Mouse (Mus musculus) embryonic facial prominence, embryonic 10.5 days (tissue): ENCODE results near the gene Magi1. TPM values are rescaled to one million over a fixed set of nuclear protein-coding genes. Genes with fewer than 3 reads are reported as not detected.

ENCODE experiments used
- DNase-seq: peaks from one replicate; pipeline ENCODE4 v3.0.0-alpha.2; 2017; ENCODE audit warnings: low spot score
- H3K27ac ChIP-seq: fragments of 300-500 bp; sonication (generic); replicated peaks from 2 replicates; pipeline ENCODE4 v1.5.1; 2016; ENCODE audit warnings: mild to moderate bottlenecking
- H3K27me3 ChIP-seq: fragments of 300-500 bp; sonication (generic); replicated peaks from 2 replicates; pipeline ENCODE4 v1.6.1; 2016; ENCODE audit warnings: low read depth, mild to moderate bottlenecking; ENCODE audit not compliant: poor library complexity, severe bottlenecking
- H3K36me3 ChIP-seq: fragments of 300-500 bp; sonication (generic); replicated peaks from 2 replicates; pipeline ENCODE4 v1.6.1; 2016; ENCODE audit warnings: mild to moderate bottlenecking, moderate library complexity
- H3K4me1 ChIP-seq: fragments of 300-500 bp; sonication (generic); 2 replicates; pipeline ENCODE4 v1.6.1; 2016
- H3K4me3 ChIP-seq: fragments of 300-500 bp; sonication (generic); 2 replicates; pipeline ENCODE4 v1.5.1; 2016; ENCODE audit warnings: mild to moderate bottlenecking, moderate library complexity
- H3K9me3 ChIP-seq: fragments of 300-500 bp; sonication (generic); 2 replicates; pipeline ENCODE4 v1.6.1; 2016; ENCODE audit warnings: mild to moderate bottlenecking
- WGBS: fragments of 180-500 bp; shearing (Covaris S2); methylation state at CpG from one replicate; pipeline ENCODE4 v1.1.7; 2016; 5-methylcytosine and 5-hydroxymethylcytosine counted together
- polyA plus RNA-seq: library from polyadenylated mRNA; unstranded; fragments of >200 nt; fragmentation: Nextera tagmentation; extraction: Ambion mirVana; gene quantifications from 2 replicates; pipeline ENCODE4 v1.2.1, GENCODE M21; 2016

Magi1 gene
- polyA plus RNA-seq, 1 experiment from 2014 or later = 16.1 TPM

DNA sequence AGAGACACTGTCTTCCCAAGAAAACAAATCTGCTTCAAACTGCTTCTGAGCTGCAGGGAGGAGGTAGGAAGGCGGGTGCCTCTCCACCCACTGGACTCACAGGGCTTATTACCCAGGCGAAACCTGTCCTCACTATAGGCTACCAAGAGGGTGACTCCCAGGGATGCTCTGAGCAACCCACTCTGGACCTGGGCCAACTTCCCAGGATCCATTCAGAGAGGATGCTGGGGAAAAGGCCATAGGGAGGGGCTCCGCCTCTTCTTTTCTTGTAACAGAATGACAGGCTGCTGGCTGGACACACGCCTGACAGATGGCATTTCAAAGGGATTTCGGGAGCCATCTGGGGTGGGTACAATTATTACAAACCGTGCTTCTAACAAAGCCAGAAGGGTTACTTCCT, 463.8 kb downstream of the Magi1 start:
- H3K27ac ChIP-seq = no peak overlapping the region; the same call in 1 of the 2 replicates
- peak; percentile 52 for DNase-seq
- 34% methylated on average over 6 of the region's 6 CpGs for WGBS
- H3K36me3 ChIP-seq = no peaks in the 10 kb centered on the region
- H3K27me3 ChIP-seq = no peaks in the 10 kb centered on the region
- H3K9me3 ChIP-seq = no peaks in the 10 kb centered on the region
- H3K4me3 ChIP-seq = no peak overlapping the region
- H3K4me1 ChIP-seq = peaks cover 63% of the 10 kb centered on the region

DNA sequence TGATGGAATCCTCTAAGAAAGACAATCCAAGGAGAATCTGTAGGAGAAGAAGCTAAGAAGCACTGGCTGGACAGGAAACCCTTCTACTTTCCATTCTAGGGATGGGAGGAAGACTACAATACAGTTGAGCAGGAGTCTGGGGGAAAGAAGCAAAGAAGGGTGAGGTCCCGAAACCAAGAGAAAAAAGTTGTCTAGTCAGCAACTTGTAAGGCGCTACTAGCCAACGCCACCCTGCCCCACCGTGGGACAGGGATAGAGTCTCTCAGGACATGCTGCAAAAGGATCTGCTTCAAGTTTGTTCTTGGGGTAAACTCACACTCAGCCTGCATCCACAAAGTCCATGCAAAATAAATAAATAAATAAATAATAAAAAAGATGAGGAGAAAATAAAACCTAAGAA, 464.4 kb downstream of the Magi1 start:
- Histone ChIP-seq H3K4me3 (no peak overlapping the region), H3K9me3 (no peaks in the 10 kb centered on the region), H3K27me3 (no peaks in the 10 kb centered on the region), H3K36me3 (no peaks in the 10 kb centered on the region; the same call in 1 of the 2 replicates), H3K4me1 (peaks cover 63% of the 10 kb centered on the region), H3K27ac (no peak overlapping the region)
- DNase-seq = no peak
- 94% methylated on average over 4 of the region's 4 CpGs for WGBS

DNA sequence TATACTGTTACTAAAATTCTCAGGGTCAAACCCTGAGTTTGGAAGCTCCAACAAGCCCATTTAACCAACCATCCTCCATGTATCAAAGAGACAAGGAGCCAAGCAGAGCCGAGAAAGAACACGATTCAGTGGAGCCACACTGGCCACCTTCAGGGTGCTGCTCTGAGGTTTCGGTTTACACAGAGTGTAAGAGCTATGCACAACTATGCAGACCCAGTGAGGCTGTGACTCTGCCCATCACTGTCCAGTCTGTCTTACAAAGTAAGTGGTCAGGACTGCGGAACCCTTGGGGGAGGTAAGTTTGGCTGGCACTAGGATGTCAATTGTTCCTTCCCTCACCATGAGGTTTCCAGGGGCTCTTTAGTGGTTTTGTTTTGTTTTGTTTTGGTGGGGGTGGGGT, 465.2 kb downstream of the Magi1 start:
- peaks cover 63% of the 10 kb centered on the region for H3K4me1 ChIP-seq
- H3K9me3 ChIP-seq = no peaks in the 10 kb centered on the region
- no peaks in the 10 kb centered on the region for H3K27me3 ChIP-seq
- WGBS = 66% methylated on average over 4 of the region's 4 CpGs
- H3K36me3 ChIP-seq = no peaks in the 10 kb centered on the region; the same call in 1 of the 2 replicates
- H3K27ac ChIP-seq = 0 out of 2 replicates have a peak overlapping the region, but pooled peaks have one; percentile 4
- DNase-seq = no peak
- no peak overlapping the region for H3K4me3 ChIP-seq

DNA sequence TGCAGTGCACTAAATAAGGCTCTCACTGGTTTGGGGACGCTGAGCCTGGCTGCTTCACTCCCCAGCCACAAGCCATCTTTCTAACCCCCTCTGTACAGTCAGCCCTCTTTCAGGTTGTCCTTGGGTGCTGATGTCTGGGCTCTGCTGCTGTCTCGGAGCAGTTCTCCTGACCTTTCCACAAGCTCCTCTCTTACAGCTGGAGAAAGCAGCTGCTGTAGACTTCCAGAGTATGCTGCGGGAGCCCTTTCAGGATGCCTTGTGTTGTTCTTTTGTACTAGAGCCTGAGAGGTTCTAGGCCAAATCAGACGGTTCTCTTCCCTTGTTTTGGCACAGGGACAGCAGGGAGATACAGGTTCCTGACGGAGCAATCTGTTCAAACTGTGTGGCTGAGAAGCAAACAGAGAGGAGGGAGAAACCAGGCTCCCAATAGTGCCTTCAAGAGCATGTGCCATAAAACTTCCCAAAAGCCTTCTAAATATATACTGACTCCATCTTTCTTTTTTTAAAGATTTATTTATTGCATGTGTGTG, 478.2 kb downstream of the Magi1 start:
- Histone ChIP-seq H3K4me1 (peaks cover 9% of the 10 kb centered on the region), H3K27me3 (no peaks in the 10 kb centered on the region), H3K36me3 (no peaks in the 10 kb centered on the region; the same call in 1 of the 2 replicates), H3K27ac (no peak overlapping the region), H3K9me3 (no peaks in the 10 kb centered on the region), H3K4me3 (no peak overlapping the region)
- no peak for DNase-seq
- WGBS = 91% methylated on average over 5 of the region's 5 CpGs

DNA sequence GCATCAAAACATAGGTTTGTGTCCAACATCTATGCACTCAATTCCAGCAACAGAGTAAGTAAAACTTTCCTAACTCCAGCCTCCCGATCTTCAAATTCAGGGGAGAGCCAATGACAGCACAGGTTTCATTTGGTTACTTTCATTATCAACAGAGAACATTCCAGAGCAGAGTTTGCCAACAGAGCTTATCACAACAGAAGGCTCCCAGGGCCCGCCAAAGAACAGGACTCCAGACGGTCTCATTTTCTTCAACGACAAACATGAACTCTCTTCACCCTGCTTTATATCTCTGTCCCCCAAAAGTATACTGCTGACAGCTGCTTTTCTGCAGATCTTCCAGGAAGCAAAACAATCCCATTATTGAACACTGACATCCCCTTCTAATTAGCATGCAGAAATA, 481.3 kb downstream of the Magi1 start:
- Histone ChIP-seq H3K27me3 (no peaks in the 10 kb centered on the region), H3K27ac (no peak overlapping the region), H3K36me3 (no peaks in the 10 kb centered on the region; the same call in 1 of the 2 replicates), H3K4me3 (no peak overlapping the region), H3K4me1 (peaks cover 9% of the 10 kb centered on the region), H3K9me3 (no peaks in the 10 kb centered on the region)
- 56% methylated on average over 4 of the region's 4 CpGs for WGBS
- DNase-seq = no peak

DNA sequence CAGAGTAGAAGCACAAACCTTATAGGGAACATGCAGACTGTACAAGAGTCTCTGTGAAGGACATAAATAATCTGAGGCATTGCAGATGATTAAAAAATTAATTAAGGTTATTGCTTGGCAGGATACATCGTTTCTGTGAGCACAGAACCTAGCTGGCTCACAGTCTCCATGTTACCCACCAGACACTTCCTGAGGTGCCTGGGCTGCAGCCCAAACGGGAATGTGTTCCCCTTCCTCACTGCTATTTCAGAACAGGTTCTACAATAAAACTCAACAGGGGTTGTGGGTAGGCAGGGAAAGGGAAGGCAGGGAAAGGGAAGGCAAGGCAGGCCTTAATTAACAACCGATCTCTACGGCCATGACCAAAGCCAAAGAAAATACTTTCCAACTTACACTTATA, 483.3 kb downstream of the Magi1 start:
- WGBS = 82% methylated on average over 4 of the region's 4 CpGs
- Histone ChIP-seq H3K27me3 (no peaks in the 10 kb centered on the region), H3K4me1 (peaks cover 9% of the 10 kb centered on the region), H3K9me3 (no peaks in the 10 kb centered on the region), H3K27ac (no peak overlapping the region), H3K4me3 (no peak overlapping the region), H3K36me3 (no peaks in the 10 kb centered on the region; the same call in 1 of the 2 replicates)
- no peak for DNase-seq

DNA sequence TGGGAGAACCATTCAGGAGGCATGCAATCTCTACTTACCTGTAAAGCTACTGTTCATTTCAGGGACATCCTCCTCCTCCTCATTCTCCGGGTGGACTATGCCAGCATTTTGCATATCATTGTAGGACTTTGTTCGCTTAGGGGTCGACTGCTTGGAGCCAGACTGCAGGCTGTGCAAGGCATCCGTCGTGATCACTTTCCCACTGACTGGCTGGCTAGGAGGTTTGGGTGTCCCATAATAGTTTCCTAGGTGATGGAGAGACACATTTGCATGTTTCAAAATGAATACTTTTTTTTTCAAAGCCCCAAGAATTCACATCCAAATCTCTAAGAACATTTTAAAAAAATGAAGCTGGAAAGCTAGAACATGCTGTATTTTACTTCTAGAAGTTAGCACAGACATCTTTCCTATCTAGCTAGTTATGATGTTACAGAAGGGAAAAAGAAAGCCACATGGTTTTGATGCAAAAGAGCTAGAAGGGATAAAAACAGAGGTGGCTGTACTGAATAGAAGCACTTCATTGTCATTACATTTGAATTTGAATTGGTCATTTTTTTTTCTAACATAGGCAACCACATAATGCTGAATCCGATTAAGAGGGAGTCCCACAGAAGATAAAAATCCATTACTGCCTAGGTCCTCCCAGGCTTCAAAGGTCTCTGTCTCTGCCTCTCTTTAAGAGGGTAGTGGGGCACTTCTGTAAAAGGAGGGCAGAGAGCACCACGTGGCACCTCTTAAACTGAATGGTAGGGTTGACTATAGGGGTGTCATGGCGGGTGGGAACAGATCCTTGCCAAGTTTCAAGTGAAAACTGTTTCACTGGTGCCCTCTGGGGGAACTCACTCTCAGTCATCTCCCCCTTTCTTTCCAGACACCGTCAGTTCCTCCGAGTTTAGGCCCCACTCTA, 491.2 kb downstream of the Magi1 start:
- H3K4me3 ChIP-seq = no peak overlapping the region

DNA sequence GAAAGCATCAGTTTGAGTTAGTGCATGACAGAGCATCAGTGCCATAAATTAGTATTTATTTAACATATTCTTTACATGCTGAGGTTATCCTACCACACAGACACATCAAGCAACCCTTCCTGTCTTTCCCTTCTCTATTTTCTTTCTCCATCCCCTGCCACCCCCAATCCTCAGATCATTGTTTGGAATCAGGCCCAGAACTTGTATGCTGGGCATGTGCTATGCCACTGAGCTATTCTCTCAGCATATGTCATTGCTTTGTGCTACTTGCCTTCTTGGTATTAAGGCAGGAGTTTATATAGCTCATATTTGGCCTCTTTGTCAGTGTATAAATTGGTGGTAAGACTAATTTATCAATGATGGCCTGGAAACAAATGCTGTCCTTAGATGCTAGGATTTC, 494.0 kb downstream of the Magi1 start:
- no peak overlapping the region for H3K4me3 ChIP-seq
- no peaks in the 10 kb centered on the region for H3K9me3 ChIP-seq
- DNase-seq = no peak
- H3K4me1 ChIP-seq = no peaks in the 10 kb centered on the region
- no peaks in the 10 kb centered on the region for H3K27me3 ChIP-seq
- 0 out of 2 replicates have a peak, but pooled peaks cover 4% of the 10 kb centered on the region for H3K36me3 ChIP-seq
- H3K27ac ChIP-seq = no peak overlapping the region

More for the DNA sequence above, 491.2 kb downstream of the Magi1 start:
- no peaks in the 10 kb centered on the region for H3K4me1 ChIP-seq
- H3K27ac ChIP-seq = no peak overlapping the region
- H3K36me3 ChIP-seq = 0 out of 2 replicates have a peak, but pooled peaks cover 4% of the 10 kb centered on the region
- DNase-seq = no peak
- H3K27me3 ChIP-seq = no peaks in the 10 kb centered on the region
- H3K9me3 ChIP-seq = no peaks in the 10 kb centered on the region
- WGBS = 76% methylated on average over 10 of the region's 10 CpGs

DNA sequence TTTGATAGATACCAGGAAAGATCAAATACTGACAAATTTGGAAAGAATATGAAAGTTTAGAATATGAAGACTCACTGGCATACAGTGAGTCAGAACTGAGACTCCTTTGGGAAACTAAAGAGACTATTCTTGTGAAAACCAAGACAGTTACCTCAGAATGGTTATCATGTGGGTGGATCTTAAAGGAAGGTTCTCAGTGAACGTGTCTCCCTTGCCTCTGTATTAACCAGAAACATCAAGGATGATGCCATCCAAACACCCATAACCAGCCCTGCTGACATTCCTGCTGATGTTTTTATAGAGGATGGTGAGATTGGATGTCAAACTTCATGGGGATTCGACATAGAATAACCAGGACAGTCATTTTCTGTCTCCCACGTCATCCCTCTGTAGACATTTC, 496.7 kb downstream of the Magi1 start:
- Histone ChIP-seq H3K27ac (no peak overlapping the region), H3K36me3 (0 out of 2 replicates have a peak, but pooled peaks cover 1% of the 10 kb centered on the region), H3K9me3 (no peaks in the 10 kb centered on the region), H3K4me1 (no peaks in the 10 kb centered on the region), H3K27me3 (no peaks in the 10 kb centered on the region), H3K4me3 (no peak overlapping the region)
- no peak for DNase-seq
- WGBS = 87% methylated on average over 3 of the region's 3 CpGs

DNA sequence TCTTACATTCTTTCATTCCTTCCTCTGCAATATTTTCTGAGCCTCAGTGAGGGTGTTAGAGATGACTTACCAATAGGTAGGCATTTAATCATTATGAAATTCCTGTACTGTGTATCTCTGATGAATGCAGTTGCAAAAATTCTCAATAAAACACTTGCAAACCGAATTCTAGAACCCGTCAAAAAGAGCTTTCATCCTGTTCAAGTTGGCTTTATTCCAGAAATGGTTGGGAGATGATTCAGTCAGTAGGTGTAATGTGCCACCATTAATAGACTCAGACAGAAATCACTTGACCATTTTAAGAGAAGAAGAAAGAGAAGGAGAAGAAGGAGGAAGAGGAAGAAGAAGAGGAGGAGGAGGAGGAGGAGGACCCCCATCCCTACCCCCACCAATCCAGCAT, 497.5 kb downstream of the Magi1 start:
- H3K4me1 ChIP-seq = no peaks in the 10 kb centered on the region
- H3K4me3 ChIP-seq = no peak overlapping the region
- no peaks in the 10 kb centered on the region for H3K27me3 ChIP-seq
- no peak for DNase-seq
- H3K27ac ChIP-seq = no peak overlapping the region
- H3K36me3 ChIP-seq = no peaks in the 10 kb centered on the region
- no peaks in the 10 kb centered on the region for H3K9me3 ChIP-seq
- 92% methylated on average over 2 of the region's 2 CpGs for WGBS

DNA sequence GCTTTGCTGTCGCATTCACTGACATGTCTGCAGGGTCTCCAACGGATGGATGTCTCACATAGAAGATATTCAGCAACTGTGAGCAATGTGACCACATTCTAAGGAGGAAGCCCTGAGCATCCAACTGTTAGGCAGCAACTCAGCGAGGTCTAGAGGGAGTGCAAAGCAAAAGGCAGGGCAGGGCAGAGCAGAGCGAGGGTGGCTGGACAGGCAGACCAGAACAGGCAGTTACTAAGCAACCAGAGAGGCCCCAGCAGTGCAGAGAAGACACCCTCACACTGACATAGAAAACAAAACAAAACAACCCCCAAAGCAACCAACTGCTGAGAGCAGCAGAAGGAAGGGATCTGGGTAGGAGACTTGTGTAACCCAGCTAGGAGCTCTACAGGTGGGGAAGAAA, 512.6 kb downstream of the Magi1 start:
- Histone ChIP-seq H3K36me3 (peaks cover 13% of the 10 kb centered on the region), H3K4me1 (peaks cover 26% of the 10 kb centered on the region), H3K9me3 (0 out of 2 replicates have a peak, but pooled peaks cover 2% of the 10 kb centered on the region), H3K27me3 (no peaks in the 10 kb centered on the region), H3K27ac (no peak overlapping the region; the same call in 1 of the 2 replicates), H3K4me3 (no peak overlapping the region)
- DNase-seq = no peak
- WGBS = 43% methylated on average over 4 of the region's 4 CpGs

DNA sequence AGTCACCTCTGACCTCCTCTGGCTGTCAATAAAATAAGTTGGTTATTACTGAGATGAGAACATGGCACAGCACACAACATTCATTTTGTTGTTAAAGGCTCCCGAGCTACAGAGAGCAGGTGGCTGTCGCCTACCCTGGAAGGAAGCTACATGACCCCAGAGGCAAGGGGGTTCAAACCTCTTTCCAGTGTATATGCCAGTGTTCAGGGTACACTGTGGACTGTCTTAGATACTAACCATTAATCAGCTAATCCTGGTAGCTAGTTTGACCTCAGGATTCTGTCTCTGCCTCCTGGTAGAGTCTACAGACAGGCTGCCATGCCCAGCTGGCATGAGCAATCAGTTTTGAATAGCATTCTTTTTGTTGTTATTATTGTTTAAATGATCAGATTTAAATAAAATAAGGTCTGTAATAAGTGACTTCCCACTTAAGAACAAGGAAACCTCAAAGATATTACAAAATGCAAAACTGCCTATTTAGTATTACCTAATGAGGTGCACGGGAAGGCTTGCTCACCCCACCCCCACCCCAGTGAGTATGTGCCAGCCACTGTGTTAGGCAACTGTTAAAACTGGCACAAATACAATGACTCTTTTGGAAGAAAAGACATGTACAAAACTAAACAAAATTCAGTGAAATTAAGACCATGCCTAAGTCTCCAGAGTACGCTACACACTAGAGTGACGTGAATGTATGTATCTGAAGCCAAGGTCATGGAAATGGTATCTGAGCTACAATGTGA, 513.3 kb downstream of the Magi1 start:
- no peak overlapping the region; the same call in 1 of the 2 replicates for H3K27ac ChIP-seq
- peaks cover 26% of the 10 kb centered on the region for H3K4me1 ChIP-seq

More for the DNA sequence above, 513.3 kb downstream of the Magi1 start:
- DNase-seq = no peak
- H3K27me3 ChIP-seq = no peaks in the 10 kb centered on the region
- H3K4me3 ChIP-seq = no peak overlapping the region
- H3K36me3 ChIP-seq = peaks cover 15% of the 10 kb centered on the region
- WGBS = 79% methylated on average over 5 of the region's 5 CpGs
- 0 out of 2 replicates have a peak, but pooled peaks cover 2% of the 10 kb centered on the region for H3K9me3 ChIP-seq
